Mouse (Mus musculus) megakaryocyte, embryonic 14.5 days (primary cell): ENCODE measurements around the gene Smim10l1.

Experiments used
- FLI1 ChIP-seq: IDR thresholded peaks from 2 replicates; pipeline ENCODE4 v1.6.1; 2012; ENCODE audit warnings: low read length, inconsistent platforms, mixed read lengths
- GATA1 ChIP-seq: IDR thresholded peaks from 3 replicates; pipeline ENCODE4 v1.6.1; 2012; ENCODE audit warnings: mixed read lengths, low read length, inconsistent platforms, borderline replicate concordance

DNA sequence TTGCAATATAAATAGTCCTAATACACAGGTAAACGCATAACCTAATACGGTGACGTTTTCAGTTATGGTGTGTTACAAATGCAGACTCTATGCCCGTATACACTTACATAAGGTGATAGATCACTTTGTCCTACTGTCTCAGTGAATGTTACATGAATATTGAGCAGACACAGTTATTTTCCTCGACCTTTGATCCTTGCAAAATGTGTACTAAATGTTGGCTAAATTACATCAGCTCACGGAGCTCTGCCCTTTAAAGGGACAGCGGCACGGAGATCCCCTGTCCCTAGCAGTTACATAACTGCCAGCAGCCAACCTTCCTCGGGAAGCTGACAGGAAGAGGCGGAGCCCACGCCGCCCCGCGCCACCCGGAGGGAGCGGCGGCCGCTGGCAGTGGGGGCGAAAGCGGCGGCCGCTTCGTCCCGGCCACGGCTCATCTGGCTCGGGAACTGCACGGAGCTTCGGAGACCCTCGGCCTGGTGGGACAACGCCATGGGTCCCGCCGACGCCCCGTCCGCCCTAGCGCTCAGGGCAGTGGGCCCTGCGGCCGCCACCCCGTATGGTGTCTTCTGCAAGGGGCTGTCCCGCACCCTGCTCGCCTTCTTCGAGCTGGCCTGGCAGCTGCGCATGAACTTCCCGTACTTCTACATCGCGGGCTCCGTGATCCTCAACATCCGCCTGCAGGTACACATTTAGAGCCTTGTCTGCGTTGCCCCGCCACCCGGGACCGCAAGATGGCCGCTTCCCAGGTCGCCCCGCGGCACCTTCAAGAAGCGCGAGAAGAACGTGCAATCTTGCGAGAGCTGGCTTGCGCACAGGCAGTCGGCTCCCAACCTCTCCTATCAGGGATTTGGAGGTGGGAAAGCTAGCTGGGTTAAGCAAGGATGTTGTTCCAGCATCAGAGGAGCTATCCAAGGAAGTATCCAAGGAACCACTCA, 482 bp downstream of the Smim10l1 start:
- no peak for TF ChIP-seq GATA1
- no peak for TF ChIP-seq FLI1
